Mouse (Mus musculus) MEL (cell line): Measurements from ENCODE around the gene Slc19a1.

Experiments used
- CTCF ChIP-seq, 3 experiments: IDR thresholded peaks in 2 of 3; conservative IDR thresholded peaks in 1 of 3; 2 replicates each; pipeline ENCODE4 v1.5.1; 2011 to 2012; ENCODE audit warnings: low read length in 3 of 3, low read depth in 2 of 3, mild to moderate bottlenecking in 2 of 3, improper control_type of control experiment in 1 of 3, inconsistent platforms in 1 of 3, mixed read lengths in 1 of 3, moderate library complexity in 1 of 3; ENCODE audit not compliant: control insufficient read depth in 1 of 3, insufficient read depth in 1 of 3, poor library complexity in 1 of 3, severe bottlenecking in 1 of 3
- GATA1 ChIP-seq: IDR thresholded peaks from 2 replicates; pipeline ENCODE4 v1.6.1; 2011; ENCODE audit warnings: low read depth, low read length, improper control_type of control experiment
- MYC ChIP-seq: IDR thresholded peaks from 2 replicates; pipeline ENCODE4 v1.6.1; 2011; ENCODE audit warnings: low read depth, mild to moderate bottlenecking, low read length, improper control_type of control experiment, moderate library complexity
- NELFE ChIP-seq: IDR thresholded peaks from 2 replicates; pipeline ENCODE4 v1.6.1; 2011; ENCODE audit warnings: low read depth, low read length, improper control_type of control experiment
- POLR2A ChIP-seq, 2 experiments: IDR thresholded peaks; 2 replicates each; pipeline ENCODE4 v1.6.1; 2011 to 2012; ENCODE audit warnings: low read length in 2 of 2, mild to moderate bottlenecking in 2 of 2, control low read depth in 1 of 2, improper control_type of control experiment in 1 of 2, low read depth in 1 of 2, moderate library complexity in 1 of 2; ENCODE audit not compliant: control insufficient read depth in 1 of 2, insufficient read depth in 1 of 2, poor library complexity in 1 of 2
- ZNF384 ChIP-seq: IDR thresholded peaks from 2 replicates; pipeline ENCODE4 v1.6.1; 2012; ENCODE audit warnings: low read depth, mild to moderate bottlenecking, inconsistent platforms, low read length, improper control_type of control experiment

- TF ChIP-seq CTCF (IDR thresholded peaks at IDR 0.05 in 2 of 3, conservative IDR thresholded peaks at IDR 0.05 in 1 of 3; ENCODE audit: control insufficient read depth in 1 of 3, insufficient read depth in 1 of 3, low read depth in 2 of 3, low read length in 3 of 3, poor library complexity in 1 of 3, severe bottlenecking in 1 of 3): no peak
- no peak for TF ChIP-seq ZNF384
- no peak for TF ChIP-seq MYC
- no peak for TF ChIP-seq NELFE
- TF ChIP-seq GATA1: no peak
- no peak for TF ChIP-seq POLR2A (IDR thresholded peaks at IDR 0.05; ENCODE audit: control insufficient read depth in 1 of 2, insufficient read depth in 1 of 2, low read depth in 1 of 2, low read length in 2 of 2, poor library complexity in 1 of 2)
Observed at GRCm38 (mm10) chr10:77007433-77008108, 24.5 kb upstream of the Slc19a1 start.
